Mouse (Mus musculus): Measurements from ENCODE around the gene Olfr318. TPM values are rescaled to one million over a fixed set of nuclear protein-coding genes. Genes with fewer than 3 reads are reported as not detected.
"Not testable (repeated sequence)": the region's sequence is repeated elsewhere in the genome, so short reads cannot be mapped to it uniquely, and the experiment has no call there.

Olfr318 gene
- total RNA-seq (2021), result not detected
- long read RNA-seq, experiment 1, result 0 reads
- long read RNA-seq, experiment 2, result 0 reads

DNA sequence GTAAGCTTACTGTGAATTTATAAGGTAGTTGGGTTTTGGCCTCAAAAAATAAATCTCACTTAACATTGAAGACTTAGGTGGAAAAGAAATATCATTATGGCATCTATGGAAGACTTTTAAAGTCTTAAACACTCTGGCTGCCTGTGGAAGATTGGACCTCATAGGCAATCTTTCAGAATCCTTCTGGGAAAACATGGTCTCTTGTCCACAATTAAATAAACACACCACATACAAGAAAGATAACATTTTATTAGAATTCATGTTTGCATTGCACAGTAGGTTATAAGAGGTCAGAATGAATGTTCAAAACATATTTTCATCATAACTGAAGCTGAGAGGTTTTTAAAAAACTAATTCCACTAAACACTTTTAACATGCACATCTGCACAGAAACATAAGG lies at the start of gene Olfr318:
Gene Olfr318 (minus strand): TSS at position 101 of the 400 bp plus-strand sequence.
- no peak for DNase-seq

DNA sequence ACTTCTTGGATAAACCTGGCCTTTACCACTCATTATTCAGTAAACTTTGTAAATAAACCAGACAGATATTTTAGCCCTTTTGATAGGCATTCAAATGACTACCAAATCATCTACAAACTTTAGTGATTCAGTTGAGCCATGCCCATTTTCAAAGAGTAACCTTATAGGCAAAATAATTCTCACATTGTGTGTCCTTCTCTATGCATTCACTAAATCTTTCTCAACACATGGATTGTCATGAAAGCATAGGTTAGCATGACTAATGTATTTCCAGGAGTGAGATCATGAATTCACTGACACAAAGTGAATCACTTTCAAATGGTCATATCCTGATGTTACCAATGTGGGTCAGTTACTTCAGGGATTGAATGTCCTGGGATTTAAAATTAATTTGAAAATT lies 49.1 kb upstream of the Olfr318 start, which contains the start of gene Olfr315:
Gene Olfr315 (plus strand): TSS at position 301 of the 400 bp plus-strand sequence.
- no peak for DNase-seq

DNA sequence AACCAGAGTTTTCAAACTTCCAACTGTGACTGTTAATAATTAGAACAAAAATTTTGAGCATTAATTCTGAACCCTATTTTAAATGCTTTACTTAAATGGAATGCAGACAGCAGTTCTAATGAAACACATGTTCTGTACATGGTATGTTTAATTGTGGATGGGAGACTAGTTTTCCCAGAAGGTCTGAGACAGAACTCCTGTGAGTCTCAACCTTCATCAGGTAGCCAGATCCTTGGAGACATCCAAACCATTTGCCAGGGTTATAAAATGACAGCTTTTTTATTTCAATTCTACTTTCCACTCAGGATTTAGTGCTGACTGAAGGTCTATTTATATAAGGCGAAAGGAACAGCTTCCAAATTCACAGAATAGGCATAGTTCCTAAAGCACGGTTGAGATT lies 28.6 kb upstream of the Olfr318 start, which contains the start of gene Olfr316:
Gene Olfr316 (plus strand): TSS at position 301 of the 400 bp plus-strand sequence.
- DNase-seq, result no peak

DNA sequence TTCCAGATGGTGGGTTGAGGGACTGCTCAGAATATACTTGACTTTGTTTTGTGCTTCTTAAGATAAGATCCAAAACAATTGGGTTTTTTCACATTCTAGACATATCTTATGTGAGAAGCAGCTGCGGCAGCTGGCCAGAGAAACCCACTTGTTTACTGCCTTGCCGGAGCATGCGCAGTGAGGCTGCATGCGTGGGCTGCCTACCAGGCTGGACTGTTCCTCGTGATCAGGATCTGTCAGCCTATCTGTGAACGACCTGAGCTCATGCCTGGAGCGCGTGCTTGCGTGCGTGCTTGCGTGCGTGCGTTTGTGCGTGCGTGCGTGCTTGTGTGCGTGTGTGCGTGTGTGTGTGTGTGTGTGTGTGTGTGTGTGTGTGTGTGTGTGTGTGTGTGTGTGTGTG lies 27.3 kb upstream of the Olfr318 start:
- DNase-seq, result not testable (repeated sequence)

DNA sequence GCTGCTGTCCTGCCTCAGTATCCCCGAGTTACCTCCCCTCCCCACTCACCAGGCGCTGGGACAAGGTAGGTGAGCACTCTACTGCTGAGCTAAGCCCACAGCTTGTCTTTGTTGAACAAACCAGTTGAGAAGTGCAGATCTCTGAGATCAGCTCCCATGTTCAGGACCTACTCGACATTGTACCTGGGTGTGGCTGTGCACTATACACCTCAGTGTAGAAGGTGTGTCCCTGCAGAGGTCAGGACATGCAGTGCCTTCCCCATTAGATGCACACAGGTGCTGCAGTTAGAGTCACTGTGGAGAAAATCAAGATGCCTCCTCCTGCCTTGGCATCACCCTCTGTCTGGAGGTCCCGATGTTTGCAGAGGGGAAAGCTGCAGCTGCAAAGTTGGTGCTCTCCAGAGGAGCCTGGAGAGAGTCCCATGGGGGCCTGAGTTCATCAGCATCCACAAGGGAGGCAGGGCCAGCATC lies 15.0 kb upstream of the Olfr318 start, which contains the start of gene Olfr317:
Gene Olfr317 (minus strand): TSS at position 421 of the 471 bp plus-strand sequence.
- no peak for DNase-seq

DNA sequence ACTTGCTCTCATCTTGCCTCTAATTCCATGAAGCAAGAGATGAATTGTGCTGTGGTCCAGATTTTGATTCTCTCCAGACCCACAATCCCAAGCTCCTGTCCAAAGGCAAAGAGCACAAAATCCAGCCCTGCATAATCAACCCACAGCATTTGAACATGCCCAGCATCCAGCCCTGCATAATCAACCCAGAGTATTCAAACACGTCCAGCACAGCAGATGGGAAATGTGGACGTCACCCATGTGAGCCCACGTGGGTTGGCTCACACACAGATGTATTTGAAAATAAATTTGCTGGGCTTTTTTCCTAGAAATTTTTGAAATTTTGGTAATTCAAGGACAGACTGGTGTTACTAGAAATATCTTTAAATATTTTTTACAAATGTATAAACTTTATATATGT lies 9.6 kb upstream of the Olfr318 start:
- DNase-seq, result no peak

DNA sequence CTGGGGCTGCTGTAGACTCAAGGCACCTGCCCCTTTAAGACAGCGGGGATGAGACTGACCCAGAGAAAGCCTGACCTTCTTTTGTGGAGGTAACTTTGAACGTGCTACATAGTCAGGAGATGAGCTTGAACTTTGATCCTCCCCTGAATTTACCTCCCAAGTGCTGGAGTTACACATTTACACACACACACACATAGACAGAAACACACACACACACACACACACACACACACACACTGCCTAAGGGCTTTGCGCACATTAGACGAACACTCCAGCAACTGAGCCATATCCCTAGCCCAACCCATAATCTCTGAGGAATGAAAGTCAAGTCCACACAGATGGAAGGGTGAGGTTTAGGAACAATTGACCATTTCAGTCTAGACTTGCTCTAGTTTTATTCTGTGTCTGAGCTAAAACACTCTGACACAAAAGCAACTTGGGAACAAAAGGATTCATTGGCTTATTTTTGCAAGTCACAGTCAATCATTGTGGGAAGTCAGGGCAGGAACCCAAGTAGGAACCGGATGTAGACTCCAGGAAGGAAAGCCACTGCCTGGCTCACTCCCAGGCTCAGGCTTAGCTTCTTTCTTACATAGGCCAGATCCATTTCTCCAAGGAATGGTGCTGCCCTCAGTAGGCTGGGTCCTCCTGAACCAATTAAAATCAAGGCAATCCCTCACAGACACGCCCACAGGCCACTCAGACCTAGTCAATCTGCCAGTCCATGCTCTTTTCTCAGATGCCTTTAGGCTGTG lies 4.3 kb upstream of the Olfr318 start:
- DNase-seq, result not testable (repeated sequence)

DNA sequence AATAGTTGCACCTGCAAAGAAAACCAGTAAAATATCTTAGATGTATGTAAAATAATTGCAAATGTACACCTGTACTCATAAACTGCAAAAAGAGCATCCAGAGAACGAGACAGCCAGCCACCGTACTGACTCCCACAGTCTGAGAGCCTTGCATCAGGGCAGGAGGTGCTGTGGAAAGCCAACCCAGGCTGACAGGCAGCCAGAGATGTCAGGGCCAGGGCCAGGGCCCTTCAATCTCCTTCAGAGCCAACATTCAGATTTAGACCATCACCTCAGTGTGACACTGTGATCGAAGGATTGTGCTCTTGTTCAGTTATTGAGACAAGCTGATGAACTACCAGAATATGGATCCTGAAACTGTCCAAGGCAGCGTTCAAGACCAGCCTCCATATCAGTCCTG lies 4.1 kb downstream of the Olfr318 start:
- no peak for DNase-seq

DNA sequence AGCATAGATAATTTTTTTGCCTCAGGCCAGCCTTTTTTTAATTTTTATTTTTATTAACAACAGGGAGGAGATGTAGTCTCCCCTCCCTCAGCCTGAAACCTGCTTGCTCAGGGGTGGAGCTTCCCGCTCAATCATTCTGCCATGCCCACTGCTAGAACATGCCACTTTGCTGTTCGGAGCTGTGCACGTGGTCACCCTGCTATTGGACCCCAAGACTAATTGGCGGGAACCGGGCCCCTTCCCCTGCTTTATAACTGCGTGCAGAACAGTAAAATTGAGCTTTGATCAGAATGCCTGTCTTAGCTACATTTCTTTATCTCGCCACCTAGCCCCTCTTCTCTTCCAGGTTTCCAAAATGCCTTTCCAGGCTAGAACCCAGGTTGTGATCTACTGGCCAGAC lies 6.1 kb downstream of the Olfr318 start:
- not testable (repeated sequence) for DNase-seq

DNA sequence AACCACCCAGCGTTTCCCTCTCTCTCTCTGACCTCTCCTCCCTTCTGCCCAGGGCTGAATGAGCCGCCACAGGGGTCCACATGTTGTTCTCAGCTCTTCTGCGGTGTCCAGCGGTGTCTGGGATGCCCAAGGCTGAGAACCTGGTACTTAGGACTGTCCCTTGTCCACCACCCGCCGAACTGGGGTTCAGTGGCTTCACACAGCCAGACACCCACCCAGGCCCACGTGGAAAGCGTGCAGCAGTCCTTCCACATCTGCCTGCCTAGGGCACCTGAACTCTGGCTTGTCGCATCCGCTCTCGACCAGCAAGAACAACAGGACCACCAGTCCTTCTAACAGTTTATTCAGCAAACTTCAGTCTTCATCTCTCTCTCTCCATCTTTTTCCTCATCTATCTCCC lies 14.7 kb downstream of the Olfr318 start:
- no peak for DNase-seq

DNA sequence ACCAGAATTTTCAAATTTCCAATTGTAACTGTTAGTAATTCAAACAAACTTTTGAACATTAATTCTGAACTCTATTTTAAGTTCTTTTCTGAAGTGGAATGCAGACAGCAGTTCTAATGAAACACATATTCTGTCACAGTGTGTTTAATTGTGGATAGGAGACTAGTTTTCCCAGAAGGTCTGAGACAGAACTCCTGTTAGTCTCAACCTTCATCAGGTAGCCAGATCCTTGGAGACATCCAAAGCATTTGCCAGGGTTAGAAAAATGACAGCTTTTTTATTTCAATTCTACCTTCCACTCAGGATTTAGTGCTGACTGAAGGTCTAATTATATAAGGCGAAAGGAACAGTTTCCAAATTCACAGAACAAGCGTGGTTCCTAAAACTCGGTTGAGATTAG lies 25.0 kb downstream of the Olfr318 start, which contains the start of gene Olfr319:
Gene Olfr319 (plus strand): TSS at position 301 of the 400 bp plus-strand sequence.
- no peak for DNase-seq

DNA sequence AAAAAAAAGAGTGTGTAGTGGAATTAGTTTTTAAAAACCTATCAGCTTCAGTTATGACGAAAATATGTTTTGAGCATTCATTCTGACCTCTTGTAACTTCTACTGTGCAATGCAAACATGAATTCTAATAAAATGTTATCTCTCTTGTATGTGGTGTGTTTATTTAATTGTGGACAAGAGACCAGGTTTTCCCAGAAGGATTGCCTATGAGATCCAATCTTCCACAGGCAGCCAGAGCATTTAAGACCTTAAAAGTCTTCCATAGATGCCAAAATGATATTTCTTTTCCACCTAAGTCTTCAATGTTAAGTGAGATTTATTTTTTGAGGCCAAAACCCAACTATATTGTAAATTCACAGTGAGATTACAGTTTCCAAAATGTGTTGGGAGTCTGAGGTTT lies 43.0 kb downstream of the Olfr318 start, which contains the start of gene Olfr320:
Gene Olfr320 (plus strand): TSS at position 301 of the 400 bp plus-strand sequence.
- DNase-seq, result no peak

DNA sequence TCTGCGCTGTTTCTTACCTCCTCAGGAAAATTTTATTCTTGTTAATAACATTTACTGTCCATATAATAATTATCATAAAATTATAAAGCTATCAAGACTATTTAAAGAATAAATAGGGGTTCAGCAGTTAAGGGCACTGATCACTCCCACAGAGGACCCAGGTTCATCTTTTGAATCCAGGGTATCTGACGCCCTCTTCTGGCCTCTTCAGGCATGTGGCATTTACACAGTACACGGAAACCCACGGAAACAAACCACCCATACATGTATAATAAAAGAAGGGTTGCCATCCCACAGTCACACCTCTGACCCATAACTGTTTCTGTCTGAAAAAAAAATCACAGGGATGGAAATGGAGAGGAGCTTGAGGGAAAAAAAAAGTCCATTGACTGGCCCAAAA lies 52.0 kb downstream of the Olfr318 start:
- DNase-seq, result no peak

DNA sequence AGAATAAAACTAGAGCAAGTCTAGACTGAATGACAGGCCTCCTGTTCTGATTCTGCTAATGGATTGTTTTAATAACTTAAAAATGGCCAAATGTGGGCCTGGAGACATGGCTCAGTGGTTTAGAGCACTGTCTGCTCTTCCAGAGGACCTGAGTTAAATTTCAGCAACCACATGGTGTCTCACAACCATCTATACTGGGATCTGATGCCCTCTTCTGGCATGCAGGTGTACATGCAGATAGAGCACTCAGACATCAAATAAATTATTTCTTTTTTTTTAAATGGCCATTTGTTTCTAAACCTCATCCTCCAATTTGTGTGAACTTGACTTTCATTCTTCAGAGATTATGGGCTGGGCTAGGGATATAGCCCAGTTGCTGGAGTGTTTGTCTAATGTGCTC lies 54.6 kb downstream of the Olfr318 start:
- no peak for DNase-seq

Other genes starting within 250 kb of the Olfr318 start
- not detected for gene Olfr332, start 231.5 kb downstream of the Olfr318 start, total RNA-seq (2021)
- not detected for gene Olfr331, start 221.4 kb downstream of the Olfr318 start, total RNA-seq (2021)
- not detected for gene Olfr330, start 189.2 kb downstream of the Olfr318 start, total RNA-seq (2021)
- gene Olfr329-ps, start 177.6 kb downstream of the Olfr318 start, total RNA-seq (2021), result not detected
- gene Olfr328, start 168.4 kb downstream of the Olfr318 start, total RNA-seq (2021), result under 1 TPM in 1 of 2 experiments, not detected in 1; 0.10 TPM
- gene Olfr224, start 153.5 kb downstream of the Olfr318 start, total RNA-seq (2021), result not detected
- not detected for gene Olfr325, start 146.3 kb downstream of the Olfr318 start, total RNA-seq (2021)
- not detected for gene Olfr324, start 128.9 kb downstream of the Olfr318 start, total RNA-seq (2021)
- 1 to 10 TPM; 2.7 to 4.9 TPM for gene 2210407C18Rik, start 107.9 kb downstream of the Olfr318 start, total RNA-seq (2021)
- gene Olfr323, start 93.5 kb downstream of the Olfr318 start, total RNA-seq (2021), result not detected
- not detected for gene Trim58, start 83.5 kb downstream of the Olfr318 start, total RNA-seq (2021)
- gene Olfr322, start 65.2 kb downstream of the Olfr318 start, total RNA-seq (2021), result not detected
- not detected for gene Olfr320, start 42.9 kb downstream of the Olfr318 start, total RNA-seq (2021)
- gene Olfr319, start 24.9 kb downstream of the Olfr318 start, total RNA-seq (2021), result not detected
- gene Olfr317, start 15.2 kb upstream of the Olfr318 start, total RNA-seq (2021), result not detected
- gene Olfr316, start 28.7 kb upstream of the Olfr318 start, total RNA-seq (2021), result not detected
- not detected for gene Olfr315, start 49.2 kb upstream of the Olfr318 start, total RNA-seq (2021)
- not detected for gene Olfr314, start 58.9 kb upstream of the Olfr318 start, total RNA-seq (2021)
- not detected for gene Fam183b, start 77.9 kb upstream of the Olfr318 start, total RNA-seq (2021)
- gene Olfr313, start 91.0 kb upstream of the Olfr318 start, total RNA-seq (2021), result not detected
- not detected for gene Olfr312, start 105.2 kb upstream of the Olfr318 start, total RNA-seq (2021)
- not detected for gene Olfr311, start 115.2 kb upstream of the Olfr318 start, total RNA-seq (2021)
- 1 to 10 TPM in 1 of 2 experiments, under 1 TPM in 1; 0.92 to 1.9 TPM for gene Gm12258, start 123.1 kb upstream of the Olfr318 start, total RNA-seq (2021)
- gene 2810021J22Rik, start 143.2 kb upstream of the Olfr318 start, total RNA-seq (2021), result 1 to 10 TPM; 1.6 to 2.3 TPM
- gene Zfp39, start 180.2 kb upstream of the Olfr318 start, total RNA-seq (2021), result 1 to 10 TPM; 2.6 to 2.7 TPM
- gene Btnl10, start 193.9 kb upstream of the Olfr318 start, total RNA-seq (2021), result not detected
- gene Rnf187, start 214.9 kb upstream of the Olfr318 start, total RNA-seq (2021), result 100 to 1,000 TPM; 165 to 170 TPM
- gene Hist3h2ba, start 224.9 kb upstream of the Olfr318 start, total RNA-seq (2021), result 1 to 10 TPM; 1.0 to 1.4 TPM
- gene Hist3h2a, start 230.7 kb upstream of the Olfr318 start, total RNA-seq (2021), result 10 to 100 TPM; 13.9 to 17.4 TPM
- under 1 TPM in 1 of 2 experiments, not detected in 1; 0.12 TPM for gene Trim17, start 230.7 kb upstream of the Olfr318 start, total RNA-seq (2021)